Comparison of ENCODE assay signal across 13 mouse cellular contexts in genomic region chr10:126663461-126664013, GRCm38 (mm10).
DNase-seq lines count a peak whose midpoint lies in the region; ATAC-seq and TF ChIP-seq lines count a peak whose summit lies in the region.
"Had no signal": no experiment of that assay in that cellular context is flagged by ENCODE, and none has a peak within 500 bp of the region (broad histone marks: within the 10 kb centered on the region; RNA-seq: fewer than 3 reads in every experiment).

No protein-coding gene starts in this region.

- 67% methylated on average over 15 of the region's 15 CpGs for WGBS in embryonic facial prominence, embryonic 14.5 days

- ATAC-seq in embryonic facial prominence, embryonic 14.5 days (ENCODE audit: low read depth) = no peak
- ATAC-seq: forebrain, embryonic 13.5 days had no signal

- no peaks in the 10 kb centered on the region for H3K27me3 ChIP-seq in embryonic facial prominence, embryonic 14.5 days (replicated peaks; ENCODE audit: control insufficient read depth, insufficient read depth, low read length)
- H3K27me3 ChIP-seq: forebrain, embryonic 13.5 days had no signal

- H3K27ac ChIP-seq in layer of hippocampus, adult 2 months = no peak overlapping the region
- no peak overlapping the region for H3K27ac ChIP-seq in embryonic facial prominence, embryonic 14.5 days (replicated peaks; ENCODE audit: low read depth, low read length)
- H3K27ac ChIP-seq: forebrain, embryonic 13.5 days; macrophage had no signal

- TF ChIP-seq CTCF in layer of hippocampus, adult 2 months (conservative IDR thresholded peaks at IDR 0.05) = peak; percentile 62

- H3K36me3 ChIP-seq in embryonic facial prominence, embryonic 14.5 days (ENCODE audit: control insufficient read depth, insufficient read depth, low read length) = no peaks in the 10 kb centered on the region

- H3K9me3 ChIP-seq in embryonic facial prominence, embryonic 14.5 days (ENCODE audit: control insufficient read depth, low read length) = no peaks in the 10 kb centered on the region

- H3K4me2 ChIP-seq in embryonic facial prominence, embryonic 14.5 days (ENCODE audit: low read depth, low read length) = no peak overlapping the region
- H3K4me2 ChIP-seq: forebrain, embryonic 13.5 days had no signal

- DNase-seq in layer of hippocampus, adult 2 months (ENCODE audit: low spot score in 2 of 2) = no peak
- no peak for DNase-seq in layer of hippocampus, adult 18-20 months (ENCODE audit: low spot score in 2 of 2)
- DNase-seq in thymus, postnatal 4 days = peak; percentile 11
- DNase-seq in thymus, postnatal 0 days (ENCODE audit: low spot score) = no peak
- DNase-seq in embryonic facial prominence, embryonic 14.5 days (ENCODE audit: low spot score) = peak; percentile 42
- DNase-seq in testis, postnatal 14 days (ENCODE audit: low spot score) = peak; percentile 27
- DNase-seq in ovary, postnatal 10 days (ENCODE audit: low spot score) = no peak
- DNase-seq in layer of hippocampus, postnatal 36 days = no peak
- DNase-seq: cerebellum, adult 11 months; heart, postnatal 4 days; right cerebral cortex, postnatal 14 days had no signal

- H3K9ac ChIP-seq in embryonic facial prominence, embryonic 14.5 days (ENCODE audit: low read depth, low read length) = no peak overlapping the region
- H3K9ac ChIP-seq: forebrain, embryonic 13.5 days had no signal

- no peaks in the 10 kb centered on the region for H3K4me1 ChIP-seq in embryonic facial prominence, embryonic 14.5 days (ENCODE audit: control insufficient read depth, insufficient read depth, low read length)
- H3K4me1 ChIP-seq: forebrain, embryonic 13.5 days had no signal

- no peak overlapping the region for H3K4me3 ChIP-seq in layer of hippocampus, adult 2 months
- no peak overlapping the region for H3K4me3 ChIP-seq in embryonic facial prominence, embryonic 14.5 days (ENCODE audit: low read depth, low read length)
- H3K4me3 ChIP-seq: forebrain, embryonic 13.5 days had no signal

Comparison
In these comparisons a context has a peak if more than half of its experiments do, and no peak if none do; other contexts are left out.
1. DNase-seq: peak in thymus, postnatal 4 days (single experiment), embryonic facial prominence, embryonic 14.5 days (single experiment) and testis, postnatal 14 days (single experiment); none in layer of hippocampus, adult 2 months (0 of 2), layer of hippocampus, adult 18-20 months (0 of 2), thymus, postnatal 0 days (single experiment), ovary, postnatal 10 days (single experiment) and layer of hippocampus, postnatal 36 days (0 of 2).